Mouse (Mus musculus) gastrocnemius, postnatal 4 days (tissue): ENCODE data around the gene Cgn. TPM values are rescaled to one million over a fixed set of nuclear protein-coding genes. Genes with fewer than 3 reads are reported as not detected.

Source experiments
- DNase-seq, 2 experiments: peaks; one replicate each; pipeline ENCODE4 v3.0.0; 2021 to 2022; ENCODE audit warnings: low spot score in 2 of 2, mixed read lengths in 2 of 2
- long read RNA-seq, 2 experiments: library from polyadenylated mRNA; stranded (forward); transcript quantifications; one replicate each; pipeline ENCODE4 v2.0.0; 2021
- total RNA-seq, 2 experiments: library from RNA; stranded (reverse); gene quantifications; 2 replicates each; pipeline ENCODE4 v1.2.3; 2021

Cgn gene
- total RNA-seq, result under 1 TPM; 0.61 to 0.88 TPM
- long read RNA-seq, experiment 1, partial matches to known transcripts, result 3 of 3 reads
- long read RNA-seq, experiment 1, other reads (novel, unspliced or antisense), result 0 of 3 reads
- long read RNA-seq, experiment 2, partial matches to known transcripts, result 0 of 3 reads
- long read RNA-seq, experiment 2, other reads (novel, unspliced or antisense), result 3 of 3 reads

DNA sequence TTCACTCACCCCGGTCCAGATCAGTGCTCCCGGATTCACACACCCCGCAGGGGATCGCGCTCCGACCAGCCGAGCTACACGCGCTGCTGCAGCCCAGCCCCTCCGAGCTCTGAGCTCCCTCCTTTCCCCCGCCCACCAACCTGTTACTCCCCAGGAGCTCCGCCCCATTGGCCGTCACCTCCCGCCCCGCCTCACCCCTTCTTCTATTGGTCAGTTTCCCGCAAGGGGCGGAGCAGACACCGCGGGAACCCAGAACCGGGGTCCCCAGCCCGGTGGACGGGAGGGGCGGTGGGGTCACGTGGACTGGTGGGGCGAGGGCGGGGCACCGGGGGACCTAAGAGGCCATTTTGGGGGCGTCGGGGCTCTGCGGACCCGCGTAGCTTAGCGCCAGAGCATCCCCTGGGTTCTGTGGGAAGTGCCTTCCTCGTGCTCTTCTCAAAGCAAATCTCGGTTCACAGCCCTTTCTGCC is at the start of gene Cgn:
Cgn (minus strand) TSS at position 126 of the 469 bp plus-strand sequence.
- peak; percentile 82 to 86 for DNase-seq

GRCm38 (mm10) chr3:94835396-94835795 is 49.1 kb upstream of the Cgn start:
- DNase-seq, result no peak

DNA sequence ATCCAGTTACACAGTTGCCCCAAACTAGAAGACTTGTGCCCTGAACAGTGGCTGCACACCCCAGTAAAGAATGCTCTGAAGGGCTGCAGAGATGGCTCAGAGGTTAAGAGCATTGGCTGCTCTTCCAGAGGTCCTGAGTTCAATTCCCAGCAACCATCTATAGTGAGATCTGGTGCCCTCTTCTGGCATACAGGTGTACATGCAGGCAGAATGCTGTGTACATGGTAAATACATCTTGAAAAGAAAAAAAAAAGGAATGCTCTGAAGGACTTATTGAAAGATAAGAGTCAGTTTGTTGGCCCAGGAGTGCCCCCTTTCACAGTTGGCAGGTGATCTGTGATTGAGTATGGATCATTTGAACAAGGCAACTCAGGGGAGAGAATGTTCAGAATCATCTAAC is 47.1 kb upstream of the Cgn start:
- no peak for DNase-seq

- DNase-seq, result no peak
Measured at GRCm38 (mm10) chr3:94832701-94833100, 46.4 kb upstream of the Cgn start.

DNA sequence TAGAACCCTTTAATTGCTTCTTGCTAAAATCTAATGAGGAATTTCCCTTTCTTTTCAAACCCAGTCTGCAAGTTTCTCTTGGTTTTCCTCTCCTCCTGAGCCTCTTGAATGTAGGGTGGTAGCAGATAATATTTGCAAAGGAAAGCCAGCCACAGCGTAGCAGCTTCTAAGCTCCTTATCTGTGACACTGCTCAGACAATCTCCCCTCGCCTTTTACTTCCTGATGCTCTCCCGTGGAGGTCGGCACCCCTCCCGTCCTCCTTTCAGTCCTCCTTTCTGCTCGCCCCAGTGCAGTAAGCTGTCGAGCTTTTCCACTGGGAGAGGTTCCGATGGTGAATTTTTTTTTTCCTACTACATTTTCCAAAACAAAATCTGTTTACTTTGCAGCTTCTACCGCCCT is 45.8 kb upstream of the Cgn start:
- no peak for DNase-seq

GRCm38 (mm10) chr3:94824110-94824509 is 37.8 kb upstream of the Cgn start:
- no peak for DNase-seq

GRCm38 (mm10) chr3:94822082-94822481 is 35.8 kb upstream of the Cgn start:
- no peak for DNase-seq

DNA sequence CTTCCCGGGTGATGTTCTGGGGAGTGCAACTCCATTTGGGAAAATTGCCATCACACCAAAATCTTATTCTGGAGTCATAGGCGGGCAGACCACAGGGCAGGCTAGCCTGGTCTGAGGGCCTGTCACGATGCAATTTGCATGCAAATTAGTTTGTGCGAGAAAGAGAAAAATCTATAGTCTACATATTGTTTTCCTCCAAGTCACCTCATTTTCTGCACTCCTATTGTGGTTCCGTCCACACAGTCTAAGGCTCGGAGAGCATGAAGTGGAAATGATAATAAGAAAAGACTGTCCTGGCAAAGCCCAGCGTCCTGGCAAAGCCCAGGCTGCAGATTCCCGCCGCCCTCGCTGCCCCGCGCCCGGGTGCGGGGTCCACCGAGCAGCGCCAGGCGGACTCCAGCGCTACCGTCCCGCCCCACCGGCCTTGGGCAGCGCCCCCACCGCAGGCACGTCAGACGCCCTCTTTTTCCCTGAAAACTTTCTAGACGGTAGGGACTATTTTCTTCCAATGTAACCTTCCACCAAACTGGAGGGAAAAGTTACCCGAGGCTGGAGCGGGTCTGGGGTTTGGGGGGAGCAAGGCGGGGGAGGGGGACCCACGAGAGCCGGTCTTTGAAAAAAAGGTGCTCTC is 34.8 kb upstream of the Cgn start:
- peak; percentile 28 to 60 for DNase-seq

GRCm38 (mm10) chr3:94819452-94820425 is 33.4 kb upstream of the Cgn start:
- no peak for DNase-seq

GRCm38 (mm10) chr3:94817731-94818130 is 31.4 kb upstream of the Cgn start:
- no peak for DNase-seq

GRCm38 (mm10) chr3:94815603-94816002 is 29.3 kb upstream of the Cgn start:
- DNase-seq, result no peak

GRCm38 (mm10) chr3:94814663-94815062 is 28.4 kb upstream of the Cgn start:
- DNase-seq, result no peak

- DNase-seq, result no peak
Measured at GRCm38 (mm10) chr3:94814063-94814462, 27.8 kb upstream of the Cgn start.

- no peak for DNase-seq
Measured at GRCm38 (mm10) chr3:94813651-94814050, 27.4 kb upstream of the Cgn start.

GRCm38 (mm10) chr3:94811628-94812027 is 25.3 kb upstream of the Cgn start:
- no peak for DNase-seq

GRCm38 (mm10) chr3:94808296-94808695 is 22.0 kb upstream of the Cgn start:
- no peak for DNase-seq

- DNase-seq, result no peak
Measured at GRCm38 (mm10) chr3:94804976-94805375, 18.7 kb upstream of the Cgn start.

- no peak for DNase-seq
Measured at GRCm38 (mm10) chr3:94804146-94804545, 17.9 kb upstream of the Cgn start.

DNA sequence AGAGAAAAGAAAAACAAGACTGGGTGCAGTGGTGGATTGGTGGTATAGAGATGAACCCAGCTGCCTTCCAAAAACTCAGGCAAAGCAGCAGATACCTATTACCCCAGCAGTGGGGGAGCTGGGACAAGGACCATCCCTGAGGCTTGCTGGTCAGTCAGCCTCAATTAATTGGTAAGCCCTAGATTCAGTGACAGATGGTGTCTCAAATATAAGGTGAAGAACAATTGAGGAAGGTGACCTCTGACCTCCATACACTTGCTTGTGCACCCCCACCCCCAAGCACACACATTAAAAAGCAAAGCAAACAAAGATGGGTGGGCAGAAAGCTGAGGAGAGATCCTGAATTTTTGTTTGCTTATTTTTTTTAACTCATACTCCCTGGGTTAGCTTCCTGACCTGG is 9.9 kb upstream of the Cgn start:
- DNase-seq, result no peak

GRCm38 (mm10) chr3:94795596-94796140 is 9.4 kb upstream of the Cgn start:
- DNase-seq, result no peak

DNA sequence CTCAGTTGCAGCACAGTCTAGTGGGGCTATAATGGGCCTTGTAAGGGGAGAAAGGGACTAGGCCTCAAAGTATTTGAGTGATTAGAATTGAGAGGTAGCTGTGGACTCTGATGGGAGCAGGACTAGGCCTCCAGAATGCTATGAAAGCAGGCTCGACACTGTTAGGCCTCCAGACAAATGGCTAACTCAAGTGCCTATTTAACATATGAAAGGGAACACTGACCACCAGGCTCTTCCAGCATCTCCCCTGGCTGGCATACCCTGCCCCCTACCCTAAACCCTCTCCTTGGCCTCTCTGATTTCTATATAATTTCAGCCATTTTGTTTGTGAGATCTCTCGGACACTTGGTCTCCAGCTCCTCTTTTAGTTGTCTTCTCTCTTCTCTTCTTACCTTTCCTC is 8.1 kb upstream of the Cgn start:
- DNase-seq, result no peak

DNA sequence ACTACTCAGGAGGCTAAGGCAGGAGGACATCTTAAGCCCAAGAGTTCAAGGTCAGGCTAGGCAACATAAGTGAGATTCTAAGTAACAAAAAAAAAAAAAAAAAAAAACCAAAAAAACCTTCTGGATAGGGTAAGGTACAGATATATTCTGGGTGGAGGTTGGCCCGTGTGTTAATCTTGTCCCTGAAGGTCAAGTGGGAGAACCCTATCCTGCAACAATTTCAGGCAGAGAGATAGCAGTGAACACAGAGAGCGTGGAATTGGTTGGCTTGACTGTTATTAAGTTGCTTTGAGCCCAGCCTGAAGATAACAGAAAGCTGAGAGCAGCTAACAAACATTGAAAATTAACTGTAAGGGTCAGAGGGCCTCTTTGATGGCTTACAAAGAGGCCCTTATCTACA is 7.4 kb upstream of the Cgn start:
- DNase-seq, result no peak
